Mouse (Mus musculus) midbrain, embryonic 14.5 days (tissue): ENCODE measurements at regions not wholly inside any gene's neighbourhood (a gene's known extent, or its start where the extent isn't known, plus 50 kb on each side); places are given as distances from the start of the nearest gene placed in this dataset.

Experiments
- ATAC-seq: fragments of 200-750 bp; cut with Nextera tagmentation; 2 replicates; pipeline ENCODE4 v1.8.0; 2017; ENCODE audit warnings: moderate number of reproducible peaks, moderate library complexity; ENCODE audit not compliant: low FRiP score, low TSS enrichment
- DNase-seq: peaks from one replicate; pipeline ENCODE4 v3.0.0-alpha.2; 2015
- H3K27ac ChIP-seq: fragments of 300-500 bp; sonication (generic); replicated peaks from 2 replicates; pipeline ENCODE4 v1.5.1; 2014; ENCODE audit warnings: mild to moderate bottlenecking, low read depth, low read length, moderate library complexity
- H3K27me3 ChIP-seq: fragments of 300-500 bp; sonication (generic); 2 replicates; pipeline ENCODE4 v1.6.1; 2014; ENCODE audit warnings: low read length, control low read depth, mixed read lengths; ENCODE audit not compliant: control insufficient read depth, insufficient read depth
- H3K36me3 ChIP-seq: fragments of 300-500 bp; sonication (generic); 2 replicates; pipeline ENCODE4 v1.6.1; 2014; ENCODE audit warnings: low read length, control low read depth; ENCODE audit not compliant: control insufficient read depth, insufficient read depth
- H3K4me1 ChIP-seq: fragments of 300-500 bp; sonication (generic); 2 replicates; pipeline ENCODE4 v1.6.1; 2014; ENCODE audit warnings: mild to moderate bottlenecking, antibody characterized with exemption, low read length, control low read depth; ENCODE audit not compliant: control insufficient read depth, insufficient read depth
- H3K4me2 ChIP-seq: fragments of 300-500 bp; sonication (generic); 2 replicates; pipeline ENCODE4 v1.6.1; 2014; ENCODE audit warnings: mild to moderate bottlenecking, low read length, moderate library complexity
- H3K4me3 ChIP-seq: fragments of 300-500 bp; sonication (generic); replicated peaks from 2 replicates; pipeline ENCODE4 v1.5.1; 2014; ENCODE audit warnings: low read depth, low read length
- H3K9ac ChIP-seq: fragments of 300-500 bp; sonication (generic); replicated peaks from 2 replicates; pipeline ENCODE4 v1.6.1; 2014; ENCODE audit warnings: mild to moderate bottlenecking, low read length, moderate library complexity
- H3K9me3 ChIP-seq: fragments of 300-500 bp; sonication (generic); 2 replicates; pipeline ENCODE4 v1.6.1; 2016; ENCODE audit warnings: low read length, control low read depth, mixed read lengths; ENCODE audit not compliant: control insufficient read depth
- WGBS: fragments of 180-500 bp; shearing (Covaris S2); extraction: QIAGEN DNeasy Blood & Tissue Kit; methylation state at CpG from one replicate; pipeline ENCODE4 v1.1.7; 2014; 5-methylcytosine and 5-hydroxymethylcytosine counted together

GRCm38 (mm10) chr9:41859780-41860179 lies 264.3 kb downstream of the Sorl1 start:
- Histone ChIP-seq H3K4me3 (no peak overlapping the region), H3K27me3 (no peaks in the 10 kb centered on the region), H3K27ac (0 out of 2 replicates have a peak overlapping the region, but pooled peaks have one; percentile 78), H3K9me3 (no peaks in the 10 kb centered on the region), H3K9ac (no peak overlapping the region), H3K36me3 (no peaks in the 10 kb centered on the region), H3K4me1 (peaks cover 25% of the 10 kb centered on the region), H3K4me2 (no peak overlapping the region)
- ATAC-seq, result no peak
- 82% methylated on average over 3 of the region's 3 CpGs for WGBS
- DNase-seq, result no peak

GRCm38 (mm10) chr9:41852099-41852498 lies 272.0 kb downstream of the Sorl1 start:
- ATAC-seq (no peak), DNase-seq (no peak)
- H3K9ac ChIP-seq, result no peak overlapping the region
- H3K9me3 ChIP-seq, result no peaks in the 10 kb centered on the region
- no peaks in the 10 kb centered on the region for H3K4me1 ChIP-seq
- H3K4me3 ChIP-seq, result no peak overlapping the region
- no peak overlapping the region for H3K4me2 ChIP-seq
- WGBS, result 79% methylated on average over 1 of the region's 1 CpGs
- no peaks in the 10 kb centered on the region for H3K36me3 ChIP-seq
- no peaks in the 10 kb centered on the region for H3K27me3 ChIP-seq
- H3K27ac ChIP-seq, result no peak overlapping the region

DNA sequence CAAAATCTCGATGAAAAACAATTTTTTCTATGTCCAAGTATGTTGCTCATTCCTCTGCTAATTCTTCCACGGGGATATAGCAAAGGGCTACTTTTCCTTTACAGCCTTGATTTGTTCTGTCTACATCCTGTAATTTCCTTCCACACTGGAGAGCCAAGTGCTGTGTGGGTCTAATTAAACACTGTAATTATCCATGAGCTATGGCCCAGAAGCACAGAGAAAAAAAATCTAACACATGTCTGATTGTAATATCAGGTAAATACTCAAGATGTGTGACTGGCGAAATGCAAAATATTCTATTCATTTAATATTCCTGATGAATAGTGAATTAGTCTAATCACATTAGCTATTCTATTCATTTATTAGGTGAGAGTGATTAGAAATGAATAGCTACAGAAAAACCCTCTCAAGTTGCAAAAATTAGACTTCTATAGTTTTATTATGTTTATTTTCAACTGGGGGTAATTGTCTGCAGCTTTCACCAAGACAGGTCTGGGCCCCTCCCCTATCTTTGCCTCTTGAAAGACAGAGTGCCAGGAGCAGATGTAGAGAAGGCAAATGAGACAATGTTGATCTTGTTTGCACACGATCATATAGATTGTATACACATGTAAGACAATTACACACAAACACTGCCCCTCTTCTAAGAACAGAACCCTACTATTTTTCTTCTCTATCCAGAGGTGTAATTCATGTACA lies 274.3 kb downstream of the Sorl1 start:
- DNase-seq (no peak), ATAC-seq (no peak)
- Histone ChIP-seq H3K27me3 (no peaks in the 10 kb centered on the region), H3K4me3 (no peak overlapping the region), H3K9ac (no peak overlapping the region), H3K4me2 (no peak overlapping the region), H3K36me3 (no peaks in the 10 kb centered on the region), H3K27ac (no peak overlapping the region), H3K9me3 (no peaks in the 10 kb centered on the region), H3K4me1 (no peaks in the 10 kb centered on the region)
- WGBS, result 77% methylated on average over 4 of the region's 4 CpGs

- ATAC-seq, result no peak
- Histone ChIP-seq H3K4me2 (no peak overlapping the region), H3K36me3 (no peaks in the 10 kb centered on the region), H3K4me1 (no peaks in the 10 kb centered on the region), H3K4me3 (no peak overlapping the region), H3K9me3 (no peaks in the 10 kb centered on the region), H3K27me3 (no peaks in the 10 kb centered on the region), H3K9ac (no peak overlapping the region), H3K27ac (no peak overlapping the region)
- no peak for DNase-seq
- 84% methylated on average over 3 of the region's 3 CpGs for WGBS
Measured at GRCm38 (mm10) chr9:41844616-41845015, 279.5 kb downstream of the Sorl1 start.

DNA sequence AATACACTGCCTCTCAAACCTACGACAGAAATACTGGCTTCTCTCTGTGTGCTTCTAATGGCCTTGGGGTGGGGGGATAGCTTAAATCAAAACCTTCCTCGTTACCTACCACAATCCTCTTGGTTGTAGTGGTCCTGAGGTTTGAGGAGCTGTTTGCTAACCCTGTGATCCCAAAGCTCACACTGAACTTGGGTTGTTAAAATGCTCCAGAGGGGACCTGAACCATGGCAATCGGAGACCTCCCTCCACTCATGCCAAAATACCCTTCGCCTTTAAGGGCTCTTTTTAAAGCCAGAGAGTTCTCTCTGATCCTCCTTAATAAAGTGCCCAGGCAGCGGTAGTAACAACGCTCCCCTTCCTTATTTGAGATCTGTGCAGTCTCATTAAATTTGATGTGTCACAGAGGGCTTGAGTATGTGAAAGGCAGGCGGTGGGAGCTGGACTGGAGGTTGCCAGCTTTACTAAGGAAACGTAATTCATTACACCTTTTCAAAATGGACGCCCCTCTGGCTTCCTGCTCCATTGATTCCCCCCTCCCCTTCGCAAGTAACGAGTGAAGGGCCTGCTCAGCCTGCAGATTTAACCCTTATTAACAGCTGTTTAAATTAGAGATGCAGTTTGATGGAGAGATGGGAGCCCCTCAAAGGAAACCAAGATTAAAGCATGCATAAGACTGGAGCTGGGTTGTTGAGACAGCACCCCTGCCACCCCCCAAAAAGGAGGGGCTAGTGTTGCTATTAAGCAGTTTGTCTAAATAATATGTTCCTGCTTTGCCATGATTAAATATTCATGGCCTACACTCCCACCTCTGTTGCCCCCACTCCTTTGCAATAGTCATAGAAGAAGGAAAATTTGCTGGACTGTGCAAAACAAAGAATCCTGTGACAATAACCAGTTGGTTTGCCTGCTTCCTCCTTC lies 289.4 kb downstream of the Sorl1 start:
- WGBS, result 42% methylated on average over 11 of the region's 11 CpGs
- ATAC-seq (peak; percentile 55; the same call in 1 of the 2 replicates), DNase-seq (peak; percentile 65)
- Histone ChIP-seq H3K27me3 (no peaks in the 10 kb centered on the region), H3K4me3 (no peak overlapping the region), H3K36me3 (no peaks in the 10 kb centered on the region), H3K9me3 (no peaks in the 10 kb centered on the region), H3K4me2 (no peak overlapping the region), H3K4me1 (no peaks in the 10 kb centered on the region), H3K27ac (peak overlapping the region; percentile 72), H3K9ac (no peak overlapping the region)

- WGBS, result 94% methylated on average over 1 of the region's 1 CpGs
- no peaks in the 10 kb centered on the region for H3K9me3 ChIP-seq
- no peak overlapping the region for H3K4me2 ChIP-seq
- H3K4me3 ChIP-seq, result no peak overlapping the region
- no peaks in the 10 kb centered on the region for H3K36me3 ChIP-seq
- H3K9ac ChIP-seq, result no peak overlapping the region
- DNase-seq, result no peak
- no peaks in the 10 kb centered on the region for H3K4me1 ChIP-seq
- no peak overlapping the region for H3K27ac ChIP-seq
- no peaks in the 10 kb centered on the region for H3K27me3 ChIP-seq
- no peak for ATAC-seq
Measured at GRCm38 (mm10) chr9:41833408-41833807, 290.7 kb downstream of the Sorl1 start.

DNA sequence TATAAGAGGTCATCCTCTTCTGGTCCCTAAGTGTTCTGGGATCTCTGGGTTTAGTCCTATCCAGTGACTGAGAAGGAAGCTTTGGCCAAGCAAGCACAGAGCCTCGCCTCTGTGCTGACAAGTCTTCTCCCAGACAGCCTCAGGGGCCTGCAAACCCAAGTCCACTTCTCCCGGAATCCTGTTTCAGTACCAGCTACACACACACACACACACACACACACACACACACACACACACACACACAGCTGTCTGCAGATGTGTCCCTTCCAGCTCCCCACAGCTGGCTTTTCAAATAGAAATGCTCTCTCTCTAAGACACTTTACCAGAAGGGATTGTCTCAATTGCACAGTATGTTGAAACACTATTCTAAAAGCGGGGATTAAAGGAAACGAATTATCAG lies 296.7 kb downstream of the Sorl1 start:
- H3K27me3 ChIP-seq, result no peaks in the 10 kb centered on the region
- H3K9me3 ChIP-seq, result no peaks in the 10 kb centered on the region
- H3K9ac ChIP-seq, result no peak overlapping the region
- 75% methylated on average over 4 of the region's 4 CpGs for WGBS
- no peak overlapping the region for H3K4me2 ChIP-seq
- no peak overlapping the region for H3K27ac ChIP-seq
- ATAC-seq, result no peak
- no peaks in the 10 kb centered on the region for H3K4me1 ChIP-seq
- DNase-seq, result no peak
- H3K36me3 ChIP-seq, result no peaks in the 10 kb centered on the region
- H3K4me3 ChIP-seq, result no peak overlapping the region

DNA sequence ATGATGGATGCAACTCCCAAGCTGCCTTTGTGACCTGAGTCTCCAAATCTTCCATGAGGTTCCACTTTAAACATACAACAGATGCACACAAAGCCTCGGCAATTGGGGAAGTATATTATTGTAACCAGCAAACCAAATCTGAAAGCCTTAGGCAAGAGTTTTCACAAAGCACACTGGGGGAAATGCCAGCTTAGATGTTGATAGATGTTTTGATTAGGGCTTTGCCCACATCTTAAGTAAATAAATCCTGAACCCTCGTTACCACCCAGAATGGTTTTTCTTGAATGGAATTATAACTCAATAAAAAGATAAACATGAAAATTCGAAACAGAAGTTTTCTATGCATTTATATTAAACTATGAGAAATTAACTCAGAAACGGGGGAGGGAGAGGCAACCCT lies 302.7 kb downstream of the Sorl1 start:
- H3K36me3 ChIP-seq, result no peaks in the 10 kb centered on the region
- 75% methylated on average over 4 of the region's 4 CpGs for WGBS
- H3K9me3 ChIP-seq, result no peaks in the 10 kb centered on the region
- ATAC-seq, result no peak
- no peak overlapping the region for H3K4me3 ChIP-seq
- no peak overlapping the region for H3K27ac ChIP-seq
- H3K4me1 ChIP-seq, result no peaks in the 10 kb centered on the region
- H3K9ac ChIP-seq, result no peak overlapping the region
- H3K4me2 ChIP-seq, result no peak overlapping the region
- H3K27me3 ChIP-seq, result no peaks in the 10 kb centered on the region
- no peak for DNase-seq
